Mouse (Mus musculus) Muller cell, postnatal 12 days (primary cell): Measurements from ENCODE around the gene Tlr9.

ENCODE experiments used
- DNase-seq: peaks from one replicate; pipeline ENCODE4 v3.0.0-alpha.2; 2015; ENCODE audit errors: inconsistent ontology term

Tlr9 gene

GRCm38 (mm10) chr9:106203990-106204851 lies 18.2 kb upstream of the Tlr9 start:
- peak; percentile 64 for DNase-seq

DNA sequence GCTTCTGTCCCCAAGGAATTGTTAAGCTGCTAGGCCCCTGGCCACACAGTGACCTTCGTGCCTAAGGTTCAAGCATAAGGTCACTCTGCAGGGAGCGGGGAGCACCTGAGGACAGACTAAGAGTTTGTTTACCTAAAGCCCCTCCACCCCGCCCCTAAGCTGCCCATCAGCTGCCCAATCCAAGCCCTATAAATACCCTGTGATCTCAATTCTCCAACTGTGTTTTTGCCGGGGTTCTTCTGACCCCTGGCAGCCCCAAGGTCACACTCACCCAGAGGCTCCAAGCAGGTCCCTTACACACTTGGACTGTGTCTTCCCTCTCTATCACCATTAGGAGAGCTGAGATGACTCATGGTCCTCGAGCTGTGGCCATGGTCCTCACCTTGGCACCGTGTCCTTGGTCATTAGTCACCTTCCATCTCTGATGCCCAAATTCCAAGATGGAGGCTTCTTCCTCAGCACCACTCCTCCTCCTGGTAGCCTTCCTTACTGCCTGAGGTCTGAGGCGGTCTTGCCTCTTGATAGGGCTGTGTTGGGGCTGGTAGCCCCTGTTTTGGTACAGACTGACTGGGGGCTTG lies 16.6 kb upstream of the Tlr9 start:
- no peak for DNase-seq

DNA sequence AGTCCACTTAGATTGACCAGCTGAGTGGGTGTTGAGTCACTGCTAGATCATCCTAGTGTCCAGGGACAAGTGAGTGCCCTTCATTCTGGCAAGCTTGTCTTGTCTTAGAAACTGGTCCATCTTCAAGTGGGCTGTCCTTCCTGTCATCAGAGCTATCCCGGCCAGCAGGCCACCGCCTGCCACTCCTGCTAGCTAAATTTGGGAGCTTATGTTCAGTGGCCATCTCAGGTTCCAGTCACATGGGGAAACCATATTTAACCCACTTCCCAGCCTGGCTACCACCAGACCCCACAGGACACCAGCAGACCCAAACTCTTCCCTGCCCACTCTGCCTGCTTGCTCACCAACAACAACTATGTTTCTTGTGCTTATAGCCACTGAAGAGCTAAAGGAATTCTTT lies 15.9 kb upstream of the Tlr9 start:
- no peak for DNase-seq

- DNase-seq = no peak
Measured at GRCm38 (mm10) chr9:106208181-106208580, 14.2 kb upstream of the Tlr9 start.

DNA sequence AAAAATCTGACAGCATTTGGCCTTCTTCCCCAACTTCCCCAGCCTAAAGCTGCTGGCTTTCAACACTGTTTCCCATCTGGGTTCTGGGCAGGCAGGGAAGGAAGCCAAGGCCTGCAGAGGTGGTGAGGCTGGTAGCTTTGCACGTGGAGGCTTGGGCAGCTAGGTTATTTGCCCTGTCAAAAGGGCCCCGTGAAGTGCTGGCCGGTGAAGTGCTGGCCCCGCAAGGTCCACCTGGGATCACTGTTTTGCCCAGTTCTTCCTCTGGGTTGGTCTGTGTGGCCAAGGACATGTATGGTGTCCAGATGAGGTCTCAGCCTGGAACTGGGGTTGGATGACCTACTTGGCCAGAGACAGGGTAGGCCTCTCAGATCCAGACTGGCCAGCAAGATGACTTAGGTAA lies 12.4 kb upstream of the Tlr9 start:
- DNase-seq = no peak

GRCm38 (mm10) chr9:106210853-106211609 lies 11.4 kb upstream of the Tlr9 start:
- no peak for DNase-seq

GRCm38 (mm10) chr9:106211680-106212593 lies 10.5 kb upstream of the Tlr9 start:
- DNase-seq = peak; percentile 81

DNA sequence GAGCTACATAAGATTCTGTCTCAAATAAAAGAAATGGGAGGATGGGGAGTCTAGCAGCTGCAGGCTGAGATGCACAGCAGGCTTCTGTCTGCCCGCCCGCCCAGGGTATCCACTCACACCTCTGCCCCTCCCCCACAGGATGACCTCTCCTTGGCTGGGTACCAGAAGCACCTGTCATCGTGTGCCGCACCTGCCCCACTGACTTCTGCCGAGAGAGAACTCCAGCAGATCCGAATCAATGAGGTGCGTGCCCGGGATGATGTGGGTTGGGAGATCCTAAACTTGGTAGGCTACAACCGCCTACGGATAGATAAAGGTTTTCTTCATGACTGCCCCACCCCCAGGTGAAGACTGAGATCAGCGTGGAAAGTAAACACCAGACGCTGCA lies 9.8 kb upstream of the Tlr9 start:
- DNase-seq = no peak

GRCm38 (mm10) chr9:106215341-106216125 lies 6.9 kb upstream of the Tlr9 start:
- DNase-seq = no peak

DNA sequence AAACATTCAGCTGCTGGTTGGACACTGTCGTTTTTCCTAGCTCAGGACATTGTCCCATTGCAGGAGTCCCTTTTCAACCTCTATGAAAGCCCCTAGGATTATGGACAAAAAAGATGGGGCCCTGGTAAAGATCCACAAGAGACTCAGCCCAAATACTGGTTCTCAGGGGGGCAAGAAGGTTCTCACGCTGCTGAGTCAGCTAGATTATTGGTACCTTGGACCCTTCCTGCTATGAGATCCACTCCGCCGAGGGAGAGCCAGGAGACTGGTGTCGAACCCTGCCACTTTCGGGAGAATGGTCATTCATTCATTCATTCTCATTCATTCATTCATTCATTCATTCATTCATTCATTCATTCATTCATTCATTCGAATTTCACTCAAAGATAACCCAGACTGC lies 5.4 kb upstream of the Tlr9 start:
- DNase-seq = no peak

GRCm38 (mm10) chr9:106220894-106221523 lies 1.4 kb upstream of the Tlr9 start:
- DNase-seq = no peak

GRCm38 (mm10) chr9:106222994-106223393 lies 596 bp downstream of the Tlr9 start:
- DNase-seq = no peak

DNA sequence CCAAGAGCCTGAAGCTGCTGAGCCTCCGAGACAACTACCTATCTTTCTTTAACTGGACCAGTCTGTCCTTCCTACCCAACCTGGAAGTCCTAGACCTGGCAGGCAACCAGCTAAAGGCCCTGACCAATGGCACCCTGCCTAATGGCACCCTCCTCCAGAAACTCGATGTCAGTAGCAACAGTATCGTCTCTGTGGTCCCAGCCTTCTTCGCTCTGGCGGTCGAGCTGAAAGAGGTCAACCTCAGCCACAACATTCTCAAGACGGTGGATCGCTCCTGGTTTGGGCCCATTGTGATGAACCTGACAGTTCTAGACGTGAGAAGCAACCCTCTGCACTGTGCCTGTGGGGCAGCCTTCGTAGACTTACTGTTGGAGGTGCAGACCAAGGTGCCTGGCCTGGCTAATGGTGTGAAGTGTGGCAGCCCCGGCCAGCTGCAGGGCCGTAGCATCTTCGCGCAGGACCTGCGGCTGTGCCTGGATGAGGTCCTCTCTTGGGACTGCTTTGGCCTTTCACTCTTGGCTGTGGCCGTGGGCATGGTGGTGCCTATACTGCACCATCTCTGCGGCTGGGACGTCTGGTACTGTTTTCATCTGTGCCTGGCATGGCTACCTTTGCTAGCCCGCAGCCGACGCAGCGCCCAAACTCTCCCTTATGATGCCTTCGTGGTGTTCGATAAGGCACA lies 3.2 kb downstream of the Tlr9 start:
- no peak for DNase-seq

DNA sequence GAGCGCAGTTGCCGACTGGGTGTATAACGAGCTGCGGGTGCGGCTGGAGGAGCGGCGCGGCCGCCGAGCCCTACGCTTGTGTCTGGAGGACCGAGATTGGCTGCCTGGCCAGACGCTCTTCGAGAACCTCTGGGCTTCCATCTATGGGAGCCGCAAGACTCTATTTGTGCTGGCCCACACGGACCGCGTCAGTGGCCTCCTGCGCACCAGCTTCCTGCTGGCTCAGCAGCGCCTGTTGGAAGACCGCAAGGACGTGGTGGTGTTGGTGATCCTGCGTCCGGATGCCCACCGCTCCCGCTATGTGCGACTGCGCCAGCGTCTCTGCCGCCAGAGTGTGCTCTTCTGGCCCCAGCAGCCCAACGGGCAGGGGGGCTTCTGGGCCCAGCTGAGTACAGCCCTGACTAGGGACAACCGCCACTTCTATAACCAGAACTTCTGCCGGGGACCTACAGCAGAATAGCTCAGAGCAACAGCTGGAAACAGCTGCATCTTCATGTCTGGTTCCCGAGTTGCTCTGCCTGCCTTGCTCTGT lies 3.8 kb downstream of the Tlr9 start:
- DNase-seq = peak; percentile 26

DNA sequence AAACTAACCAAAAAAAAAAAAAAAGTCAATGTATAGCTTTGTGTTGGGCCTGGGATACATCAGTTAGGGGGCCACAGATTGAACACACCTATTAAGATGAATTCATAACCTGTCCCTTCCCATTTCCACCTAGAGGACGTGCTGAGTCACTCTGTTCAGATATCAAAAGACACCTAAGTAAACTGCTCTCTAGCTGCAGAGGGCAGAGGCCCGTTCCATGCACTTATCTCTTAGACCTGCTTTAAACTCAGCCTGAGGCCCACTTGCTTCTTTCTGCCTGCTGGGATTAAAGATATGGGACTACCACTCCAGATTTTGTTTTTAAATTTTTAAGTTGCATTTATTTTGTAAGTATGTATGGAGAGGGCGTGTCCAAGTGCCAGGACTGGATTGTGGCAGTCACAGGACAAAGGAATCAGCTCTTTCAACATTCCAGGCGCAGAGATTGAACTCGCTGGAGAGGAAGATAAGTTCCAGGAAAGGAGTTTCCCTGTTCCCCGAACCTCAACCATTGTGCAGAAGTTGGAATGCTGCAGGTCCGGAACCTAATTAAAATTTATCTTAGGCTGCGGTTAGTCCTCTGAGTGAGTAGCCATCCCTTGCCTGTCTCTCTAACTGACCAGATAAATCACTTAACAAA lies 5.5 kb downstream of the Tlr9 start:
- DNase-seq = no peak

DNA sequence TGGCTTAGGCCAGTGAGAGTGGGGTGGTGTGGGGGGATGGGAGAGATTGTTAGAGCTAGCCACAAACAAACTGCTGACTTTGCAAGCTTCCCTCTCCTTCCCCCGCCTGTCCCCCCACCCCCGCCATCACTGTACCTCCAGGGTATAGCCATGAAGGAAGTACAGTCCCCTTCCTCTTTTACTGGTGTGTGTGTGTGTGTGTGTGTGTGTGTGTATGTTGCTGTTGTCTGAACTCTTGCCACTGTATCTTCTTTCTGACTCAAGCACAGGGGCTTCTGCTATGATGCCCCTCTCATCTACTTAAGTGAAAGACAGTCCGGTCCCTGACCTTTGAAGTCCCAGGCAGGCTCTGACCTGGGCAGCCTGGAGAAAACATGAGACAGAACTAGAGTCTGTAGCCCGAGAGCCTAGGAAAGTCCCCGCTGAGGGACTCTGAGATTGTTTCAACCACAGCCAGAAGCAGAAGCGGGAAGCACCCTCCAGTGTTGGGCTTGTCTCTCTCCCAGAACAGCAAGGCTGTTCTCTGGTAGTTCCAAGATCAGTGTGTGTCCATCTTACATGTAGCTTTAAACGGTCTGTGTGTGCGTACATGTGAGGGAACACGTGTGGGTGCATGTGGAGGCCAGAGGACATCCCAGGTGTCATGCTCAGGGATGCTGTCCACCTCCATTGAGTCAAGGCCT lies 7.8 kb downstream of the Tlr9 start:
- no peak for DNase-seq

DNA sequence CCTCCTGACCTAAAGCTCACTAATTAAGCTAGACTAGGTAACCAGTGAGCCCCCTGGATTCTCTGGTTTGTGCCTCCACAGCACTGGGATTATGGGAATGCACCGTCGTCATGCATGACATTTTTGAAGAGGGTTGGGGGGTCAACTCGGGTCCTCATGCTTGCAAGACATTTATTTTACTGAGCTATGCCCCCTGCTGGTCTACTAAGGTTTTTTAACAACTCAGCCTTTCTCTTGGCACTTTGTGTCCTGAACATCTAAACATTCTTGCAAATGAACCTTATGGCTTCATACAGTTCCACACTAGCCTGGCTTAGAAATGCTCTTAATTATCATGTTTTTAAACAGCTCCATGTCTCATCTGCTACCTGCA lies 8.3 kb downstream of the Tlr9 start:
- DNase-seq = no peak

GRCm38 (mm10) chr9:106231220-106231619 lies 8.8 kb downstream of the Tlr9 start:
- no peak for DNase-seq

GRCm38 (mm10) chr9:106231816-106232215 lies 9.4 kb downstream of the Tlr9 start:
- DNase-seq = no peak
